Mouse (Mus musculus) neutrophil, adult 83 days (primary cell): ENCODE data around the gene Dlgap1. TPM values are rescaled to one million over a fixed set of nuclear protein-coding genes. Genes with fewer than 3 reads are reported as not detected.

Source experiments
- total RNA-seq, 2 experiments: library from RNA; stranded (reverse); gene quantifications; one replicate each; pipeline ENCODE4 v1.2.4; 2023

Dlgap1 gene
- under 1 TPM in 1 of 2 experiments, not detected in 1; 0.18 TPM for total RNA-seq

GRCm38 (mm10) chr17:69969021-69969815 is at the start of gene Dlgap1:
Gene Dlgap1, plus strand, starts transcription at chr17:69969073.

GRCm38 (mm10) chr17:70853436-70853905 is 884.6 kb downstream of the Dlgap1 start, which contains the start of gene Tgif1:
Gene Tgif1, minus strand, starts transcription at chr17:70853546.

